Mouse (Mus musculus) midbrain, postnatal 0 days (tissue): Measurements from ENCODE around the gene Igfn1. TPM values are rescaled to one million over a fixed set of nuclear protein-coding genes. Genes with fewer than 3 reads are reported as not detected.

Experiments used
- ATAC-seq: fragments of 200-750 bp; cut with Nextera tagmentation; 2 replicates; pipeline ENCODE4 v1.8.0; 2017; ENCODE audit warnings: moderate number of reproducible peaks, mild to moderate bottlenecking, moderate TSS enrichment, moderate library complexity; ENCODE audit not compliant: low FRiP score
- DNase-seq: peaks from one replicate; pipeline ENCODE4 v3.0.0-alpha.2; 2015; ENCODE audit warnings: low spot score
- H3K27ac ChIP-seq: fragments of 300-500 bp; sonication (generic); 2 replicates; pipeline ENCODE4 v1.5.1; 2014; ENCODE audit warnings: low read depth, mild to moderate bottlenecking, low read length, mixed read lengths
- H3K27me3 ChIP-seq: fragments of 300-500 bp; sonication (generic); 2 replicates; pipeline ENCODE4 v1.6.1; 2014; ENCODE audit warnings: low read length, control low read depth, mixed read lengths; ENCODE audit not compliant: insufficient read depth
- H3K36me3 ChIP-seq: fragments of 300-500 bp; sonication (generic); 2 replicates; pipeline ENCODE4 v1.6.1; 2014; ENCODE audit warnings: low read length, control low read depth, mixed read lengths; ENCODE audit not compliant: insufficient read depth
- H3K4me1 ChIP-seq: fragments of 300-500 bp; sonication (generic); 2 replicates; pipeline ENCODE4 v1.6.1; 2014; ENCODE audit warnings: mild to moderate bottlenecking, control low read depth, antibody characterized with exemption, low read length, mixed read lengths; ENCODE audit not compliant: insufficient read depth
- H3K4me2 ChIP-seq: fragments of 300-500 bp; sonication (generic); 2 replicates; pipeline ENCODE4 v1.6.1; 2014; ENCODE audit warnings: low read depth, mild to moderate bottlenecking, low read length, mixed read lengths; ENCODE audit not compliant: poor library complexity, severe bottlenecking
- H3K4me3 ChIP-seq: fragments of 300-500 bp; sonication (generic); 2 replicates; pipeline ENCODE4 v1.5.1; 2014; ENCODE audit warnings: low read depth, mild to moderate bottlenecking, low read length, moderate library complexity
- H3K9ac ChIP-seq: fragments of 300-500 bp; sonication (generic); replicated peaks from 2 replicates; pipeline ENCODE4 v1.6.1; 2014; ENCODE audit warnings: mild to moderate bottlenecking, low read length, moderate library complexity, mixed read lengths; ENCODE audit not compliant: poor library complexity, severe bottlenecking
- H3K9me3 ChIP-seq: fragments of 300-500 bp; sonication (generic); 2 replicates; pipeline ENCODE4 v1.6.1; 2016; ENCODE audit warnings: low read length, control low read depth
- CTCF ChIP-seq: IDR thresholded peaks from 2 replicates; pipeline ENCODE4 v1.5.1; 2016; ENCODE audit warnings: antibody characterized with exemption, mild to moderate bottlenecking
- WGBS: fragments of 180-500 bp; shearing (Covaris S2); extraction: QIAGEN DNeasy Blood & Tissue Kit; methylation state at CpG from one replicate; pipeline ENCODE4 v1.1.7; 2014; 5-methylcytosine and 5-hydroxymethylcytosine counted together
- polyA plus RNA-seq: library from polyadenylated mRNA; unstranded; fragments of >200 nt; fragmentation: Nextera tagmentation; extraction: Ambion mirVana; gene quantifications from 2 replicates; pipeline ENCODE4 v1.2.1, GENCODE M21; 2015
- total RNA-seq: library from RNA; depleted of rRNA; stranded (reverse); fragments of >200 nt; gene quantifications from 2 replicates; pipeline ENCODE4 v1.2.3, GENCODE M21; 2014; rRNA removed

The Igfn1 gene
- total and polyA plus RNA-seq, 2 experiments from 2014 or later, result 0.22 TPM; not detected in 1

DNA sequence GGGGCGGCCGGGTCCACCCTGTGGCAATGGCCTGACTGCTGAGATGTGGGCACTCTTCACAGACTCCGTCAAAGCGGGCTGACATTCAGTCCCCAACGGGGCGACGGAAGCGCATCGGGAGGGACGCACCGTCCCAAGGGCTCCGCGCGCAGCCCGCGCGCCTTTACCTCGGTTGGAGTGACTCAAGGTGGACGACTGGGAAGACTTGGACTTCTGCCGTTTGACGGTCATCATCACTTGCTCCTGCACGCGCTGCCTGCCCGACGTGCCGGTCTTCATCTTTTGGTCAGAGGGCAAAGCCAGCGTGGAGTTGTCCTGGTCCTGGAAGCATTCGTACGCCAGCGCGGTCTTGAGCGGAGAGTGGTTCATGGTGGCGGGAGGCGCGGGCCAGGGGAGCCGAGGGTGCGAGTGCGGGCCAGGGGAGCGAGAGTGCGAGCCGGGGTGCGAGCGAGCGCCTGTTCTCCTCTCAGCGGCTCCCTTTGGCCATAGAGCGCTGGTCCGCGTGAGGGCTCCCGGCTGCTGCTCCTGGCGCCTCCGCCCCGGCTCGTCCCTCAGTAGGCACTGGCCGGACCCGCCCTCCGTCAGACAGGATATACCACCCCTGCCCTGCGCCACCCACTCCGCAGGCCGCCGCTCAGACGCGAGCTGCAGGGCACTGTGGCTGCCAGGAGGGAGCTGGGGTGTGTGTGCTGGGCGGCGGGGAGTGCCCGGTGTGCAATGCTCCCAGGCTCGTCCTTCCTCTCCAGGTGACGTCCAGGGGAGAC lies 87.3 kb downstream of the Igfn1 start, which contains the start of gene Pkp1:
Pkp1 (minus strand) TSS at position 564 of the 764 bp plus-strand sequence.
- no peaks in the 10 kb centered on the region for H3K36me3 ChIP-seq
- no peak for DNase-seq
- H3K4me1 ChIP-seq, result no peaks in the 10 kb centered on the region
- peak within 1 kb of the TSS; percentile 37 for H3K4me2 ChIP-seq
- ATAC-seq, result no peak
- no peaks in the 10 kb centered on the region for H3K9me3 ChIP-seq
- WGBS, result 1% methylated on average over 67 of the region's 67 CpGs
- TF ChIP-seq CTCF, result no peak
- peaks cover 51% of the 10 kb centered on the region for H3K27me3 ChIP-seq
- H3K9ac ChIP-seq, result no peak within 1 kb of the TSS
- peak within 1 kb of the TSS; percentile 25; the same call in 1 of the 2 replicates for H3K4me3 ChIP-seq
- H3K27ac ChIP-seq, result no peak within 1 kb of the TSS

DNA sequence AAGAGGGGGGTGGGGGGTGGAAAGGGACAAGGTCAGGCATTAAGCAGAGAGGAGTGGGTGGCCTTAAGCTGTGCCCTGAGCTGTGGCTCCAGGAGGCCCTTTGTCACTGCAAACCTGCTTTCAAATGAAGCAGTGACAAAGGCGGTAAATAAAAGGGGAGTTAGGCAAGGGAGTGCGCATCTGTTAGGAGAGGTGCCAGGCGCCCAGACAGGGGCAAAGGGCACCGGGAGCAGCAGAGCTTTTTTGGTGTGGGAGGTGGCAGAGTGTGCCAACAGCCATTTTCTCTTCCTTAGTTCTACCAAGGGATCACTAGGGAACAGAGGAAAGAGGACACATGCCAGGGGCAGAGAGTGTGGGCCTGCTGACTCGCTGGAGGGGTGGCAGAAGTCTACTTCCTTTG lies 88.9 kb downstream of the Igfn1 start:
- no peak for TF ChIP-seq CTCF
- no peaks in the 10 kb centered on the region for H3K9me3 ChIP-seq
- no peak overlapping the region for H3K4me2 ChIP-seq
- H3K36me3 ChIP-seq, result no peaks in the 10 kb centered on the region
- no peak for DNase-seq
- peaks cover 51% of the 10 kb centered on the region for H3K27me3 ChIP-seq
- H3K4me3 ChIP-seq, result no peak overlapping the region
- ATAC-seq, result no peak
- 22% methylated on average over 5 of the region's 5 CpGs for WGBS
- H3K27ac ChIP-seq, result no peak overlapping the region
- H3K9ac ChIP-seq, result no peak overlapping the region
- H3K4me1 ChIP-seq, result no peaks in the 10 kb centered on the region

DNA sequence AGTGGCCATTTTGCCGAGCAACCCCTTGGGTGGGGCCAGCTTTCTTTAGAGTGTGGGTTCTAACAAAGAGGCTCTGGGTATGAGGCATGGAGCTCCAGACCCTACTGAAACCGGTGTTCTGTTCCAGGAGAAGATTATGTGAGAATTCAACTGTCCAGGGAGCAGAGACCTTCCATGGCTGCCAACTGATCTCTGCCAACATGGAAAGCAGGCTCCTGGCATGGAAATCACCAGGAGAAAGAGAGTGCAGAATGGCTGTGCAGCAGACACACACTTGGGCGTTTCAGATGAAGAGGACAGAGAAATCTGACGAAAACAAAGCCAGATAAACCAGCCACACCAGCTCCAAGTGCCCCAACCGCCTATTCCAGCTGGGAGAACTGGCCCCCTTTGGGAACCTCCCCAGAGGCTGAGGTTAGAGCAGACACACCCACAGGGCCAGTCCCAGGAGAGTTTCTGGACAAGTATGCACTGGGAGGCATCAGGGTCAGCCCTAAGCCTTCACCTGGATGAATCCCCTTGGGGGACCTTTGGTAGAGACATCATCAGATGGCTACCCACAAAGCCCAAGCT lies 89.6 kb downstream of the Igfn1 start:
- Histone ChIP-seq H3K36me3 (no peaks in the 10 kb centered on the region), H3K9me3 (no peaks in the 10 kb centered on the region), H3K27ac (no peak overlapping the region), H3K9ac (no peak overlapping the region), H3K4me3 (no peak overlapping the region), H3K4me1 (no peaks in the 10 kb centered on the region), H3K27me3 (peaks cover 48% of the 10 kb centered on the region), H3K4me2 (no peak overlapping the region)
- TF ChIP-seq CTCF, result no peak
- ATAC-seq (no peak), DNase-seq (no peak)
- WGBS, result 35% methylated on average over 5 of the region's 5 CpGs

DNA sequence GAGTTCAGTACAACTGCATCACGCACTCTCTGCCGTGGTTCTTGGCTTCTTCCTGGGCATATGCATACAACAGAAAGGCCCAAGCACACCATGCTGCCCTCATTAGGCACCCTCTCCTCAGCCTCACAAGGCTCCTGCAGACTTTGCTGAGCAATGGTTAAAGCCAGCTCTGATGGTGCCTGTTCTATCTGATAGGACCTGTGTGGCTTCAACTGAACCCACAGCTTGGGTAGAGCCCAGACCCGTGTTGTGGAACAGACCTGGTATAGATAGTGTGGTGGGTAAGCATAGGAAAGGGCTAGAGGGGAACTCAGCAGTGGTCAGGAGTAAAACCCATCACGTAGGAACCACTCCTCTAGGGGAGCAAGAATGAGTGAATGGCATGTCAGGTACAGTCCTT lies 92.5 kb downstream of the Igfn1 start:
- Histone ChIP-seq H3K4me3 (no peak overlapping the region), H3K4me1 (no peaks in the 10 kb centered on the region), H3K36me3 (no peaks in the 10 kb centered on the region), H3K27me3 (peaks cover 24% of the 10 kb centered on the region), H3K27ac (no peak overlapping the region), H3K9me3 (no peaks in the 10 kb centered on the region), H3K9ac (no peak overlapping the region), H3K4me2 (no peak overlapping the region)
- DNase-seq, result no peak
- no peak for TF ChIP-seq CTCF
- no peak for ATAC-seq
- WGBS, result 79% methylated on average over 4 of the region's 4 CpGs

DNA sequence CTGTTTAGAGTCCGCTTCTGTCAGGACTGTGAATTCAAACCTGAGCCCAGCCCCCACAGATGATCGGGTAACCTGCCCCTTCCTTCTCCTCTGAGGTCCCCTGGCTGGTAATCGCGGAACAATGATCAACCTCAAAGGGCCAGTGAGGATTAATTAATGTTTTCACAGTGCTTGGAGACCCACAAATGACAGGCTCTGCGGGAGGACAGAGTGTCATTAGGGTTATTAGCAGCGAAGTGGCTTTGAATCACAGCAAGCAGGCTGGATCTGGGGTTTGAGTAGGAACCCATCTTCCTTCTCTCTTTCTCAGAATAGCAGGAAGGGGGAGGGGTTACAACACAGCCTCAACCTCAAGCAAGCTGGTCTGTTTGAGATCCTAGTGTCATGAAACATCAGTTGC lies 96.8 kb downstream of the Igfn1 start:
- DNase-seq (no peak), ATAC-seq (no peak)
- TF ChIP-seq CTCF, result no peak
- Histone ChIP-seq H3K4me1 (no peaks in the 10 kb centered on the region), H3K36me3 (no peaks in the 10 kb centered on the region), H3K4me3 (no peak overlapping the region), H3K9me3 (no peaks in the 10 kb centered on the region), H3K27ac (no peak overlapping the region), H3K4me2 (no peak overlapping the region), H3K27me3 (no peaks in the 10 kb centered on the region), H3K9ac (no peak overlapping the region)
- WGBS, result 24% methylated on average over 6 of the region's 6 CpGs

DNA sequence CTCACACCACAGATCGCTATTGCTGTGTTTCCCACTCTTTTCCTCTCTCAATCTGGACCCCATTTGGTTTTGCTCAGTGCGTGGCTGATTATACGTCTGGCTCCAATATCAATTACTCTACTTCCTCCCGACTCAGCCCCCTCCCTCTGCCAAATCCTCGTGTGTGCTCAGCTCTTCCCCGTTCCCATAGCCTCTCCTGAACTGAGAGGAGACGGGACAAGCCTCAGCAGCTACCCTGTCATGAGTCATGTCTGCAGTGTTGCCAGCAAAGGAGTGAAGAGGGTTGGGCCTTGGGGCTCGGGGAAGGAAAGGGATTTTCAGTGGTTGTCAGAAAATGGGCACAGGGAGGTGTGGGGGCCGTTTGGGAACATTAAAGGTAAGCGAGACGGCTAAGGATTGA lies 99.4 kb downstream of the Igfn1 start:
- H3K4me2 ChIP-seq, result no peak overlapping the region
- H3K4me3 ChIP-seq, result no peak overlapping the region
- no peak overlapping the region for H3K27ac ChIP-seq
- H3K4me1 ChIP-seq, result no peaks in the 10 kb centered on the region
- H3K9me3 ChIP-seq, result no peaks in the 10 kb centered on the region
- ATAC-seq (no peak), DNase-seq (no peak)
- no peak overlapping the region for H3K9ac ChIP-seq
- no peak for TF ChIP-seq CTCF
- H3K27me3 ChIP-seq, result no peaks in the 10 kb centered on the region
- H3K36me3 ChIP-seq, result no peaks in the 10 kb centered on the region
- WGBS, result 75% methylated on average over 11 of the region's 11 CpGs

Other genes starting within 250 kb of the Igfn1 start
- 45.1 and 54.4 TPM in 2 replicates for gene Phlda3, start 240.2 kb downstream of the Igfn1 start, total RNA-seq
- 48.5 and 48.9 TPM in 2 replicates for gene Phlda3, start 240.2 kb downstream of the Igfn1 start, polyA plus RNA-seq
- gene Tnni1, start 226.9 kb downstream of the Igfn1 start, total RNA-seq, result 2.2 TPM in 1 of 2 replicates, not detected in the other
- 0.57 and 0.70 TPM in 2 replicates for gene Tnni1, start 226.9 kb downstream of the Igfn1 start, polyA plus RNA-seq
- 0.90 and 1.9 TPM in 2 replicates for gene Lad1, start 187.7 kb downstream of the Igfn1 start, total RNA-seq
- 0.56 and 0.64 TPM in 2 replicates for gene Lad1, start 187.7 kb downstream of the Igfn1 start, polyA plus RNA-seq
- 0.52 and 1.0 TPM in 2 replicates for gene Tnnt2, start 170.0 kb downstream of the Igfn1 start, total RNA-seq
- gene Tnnt2, start 170.0 kb downstream of the Igfn1 start, polyA plus RNA-seq, result 0.51 and 1.3 TPM in 2 replicates
- gene Pkp1, start 87.1 kb downstream of the Igfn1 start, total RNA-seq, result 0.24 and 2.9 TPM in 2 replicates
- gene Pkp1, start 87.1 kb downstream of the Igfn1 start, polyA plus RNA-seq, result 0.09 and 0.16 TPM in 2 replicates
- 110 and 119 TPM in 2 replicates for gene Tmem9, start 1.8 kb upstream of the Igfn1 start, total RNA-seq
- gene Tmem9, start 1.8 kb upstream of the Igfn1 start, polyA plus RNA-seq, result 172 and 188 TPM in 2 replicates
- gene Ascl5, start 44.5 kb upstream of the Igfn1 start, total RNA-seq, result 3.0 TPM in 1 of 2 replicates, not detected in the other
- 0.30 TPM in 1 of 2 replicates, not detected in the other for gene Ascl5, start 44.5 kb upstream of the Igfn1 start, polyA plus RNA-seq
- 0.42 and 0.71 TPM in 2 replicates for gene Cacna1s, start 46.4 kb upstream of the Igfn1 start, total RNA-seq
- gene Cacna1s, start 46.4 kb upstream of the Igfn1 start, polyA plus RNA-seq, result 0.57 and 0.59 TPM in 2 replicates
- 156 and 160 TPM in 2 replicates for gene Kif21b, start 125.0 kb upstream of the Igfn1 start, total RNA-seq
- 28.1 and 32.1 TPM in 2 replicates for gene Kif21b, start 125.0 kb upstream of the Igfn1 start, polyA plus RNA-seq
- 0.27 TPM in 1 of 2 replicates, not detected in the other for gene Mroh3, start 206.5 kb upstream of the Igfn1 start, total RNA-seq
- gene Mroh3, start 206.5 kb upstream of the Igfn1 start, polyA plus RNA-seq, result not detected in 2 replicates
- 4.1 and 5.2 TPM in 2 replicates for gene Inava, start 227.9 kb upstream of the Igfn1 start, total RNA-seq
- 1.4 and 2.2 TPM in 2 replicates for gene Inava, start 227.9 kb upstream of the Igfn1 start, polyA plus RNA-seq